Mouse (Mus musculus): ENCODE results near the gene Cdh18. TPM values are rescaled to one million over a fixed set of nuclear protein-coding genes. Genes with fewer than 3 reads are reported as not detected.
"Not testable (repeated sequence)": the region's sequence is repeated elsewhere in the genome, so short reads cannot be mapped to it uniquely, and the experiment has no call there.

Gene Cdh18
- polyA plus RNA-seq, 1 experiment from 2014 or later, result 0.26 TPM

DNA sequence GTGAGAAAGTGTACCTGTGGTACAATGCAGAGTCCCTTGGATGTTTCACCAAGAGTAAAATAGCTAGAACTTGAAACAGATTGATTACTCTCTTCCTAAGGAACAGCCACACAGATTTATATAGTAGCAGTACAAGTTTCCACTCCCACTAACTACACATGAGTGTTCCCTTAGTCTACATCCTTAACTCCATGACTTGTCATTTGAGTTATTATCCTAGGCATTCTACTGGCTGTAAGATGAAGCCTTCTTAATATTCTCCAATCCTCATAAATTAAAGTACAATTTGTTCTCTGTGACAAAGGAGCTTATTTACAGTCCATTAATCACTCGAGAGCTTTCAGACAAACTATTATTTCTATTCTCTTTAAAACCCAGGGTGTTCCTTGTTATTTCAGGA is 756.2 kb downstream of the Cdh18 start:
- H3K4me3 ChIP-seq, result no peak overlapping the region
- H3K9ac ChIP-seq, result no peak overlapping the region
- H3K9me3 ChIP-seq, result no peaks in the 10 kb centered on the region
- WGBS, result 73% methylated on average over 1 of the region's 1 CpGs
- no peak overlapping the region for H3K4me2 ChIP-seq
- no peaks in the 10 kb centered on the region for H3K4me1 ChIP-seq
- H3K27me3 ChIP-seq, result no peaks in the 10 kb centered on the region
- H3K27ac ChIP-seq, result no peak overlapping the region
- ATAC-seq (ENCODE audit: borderline replicate concordance, extremely low read depth, low FRiP score, low TSS enrichment), result no peak
- no peaks in the 10 kb centered on the region for H3K36me3 ChIP-seq

DNA sequence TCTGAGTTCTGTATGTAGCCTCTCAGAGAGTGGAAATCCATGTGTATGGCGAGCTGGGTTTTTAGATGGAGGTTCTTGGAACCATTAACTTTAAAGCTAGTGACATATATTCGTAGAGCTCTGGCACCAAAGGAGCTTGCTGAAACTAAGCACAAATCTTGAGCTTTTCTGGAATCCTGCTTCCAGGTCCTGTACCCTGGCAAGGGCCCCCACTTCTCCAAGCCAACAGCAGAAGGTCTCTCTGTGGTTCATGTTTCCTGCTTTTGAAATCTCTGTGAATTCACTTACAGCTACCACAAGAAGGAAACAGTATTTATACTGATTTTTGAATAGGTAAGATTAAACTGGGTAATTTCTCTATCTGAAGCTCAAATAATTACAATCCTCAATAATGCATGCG is 767.9 kb downstream of the Cdh18 start:
- H3K9ac ChIP-seq, result no peak overlapping the region
- H3K9me3 ChIP-seq, result no peaks in the 10 kb centered on the region
- no peak overlapping the region for H3K27ac ChIP-seq
- no peaks in the 10 kb centered on the region for H3K4me1 ChIP-seq
- H3K27me3 ChIP-seq, result no peaks in the 10 kb centered on the region
- H3K36me3 ChIP-seq, result no peaks in the 10 kb centered on the region
- no peak for ATAC-seq (ENCODE audit: borderline replicate concordance, extremely low read depth, low FRiP score, low TSS enrichment)
- no peak overlapping the region for H3K4me2 ChIP-seq
- H3K4me3 ChIP-seq, result no peak overlapping the region
- WGBS, result 77% methylated on average over 3 of the region's 3 CpGs

DNA sequence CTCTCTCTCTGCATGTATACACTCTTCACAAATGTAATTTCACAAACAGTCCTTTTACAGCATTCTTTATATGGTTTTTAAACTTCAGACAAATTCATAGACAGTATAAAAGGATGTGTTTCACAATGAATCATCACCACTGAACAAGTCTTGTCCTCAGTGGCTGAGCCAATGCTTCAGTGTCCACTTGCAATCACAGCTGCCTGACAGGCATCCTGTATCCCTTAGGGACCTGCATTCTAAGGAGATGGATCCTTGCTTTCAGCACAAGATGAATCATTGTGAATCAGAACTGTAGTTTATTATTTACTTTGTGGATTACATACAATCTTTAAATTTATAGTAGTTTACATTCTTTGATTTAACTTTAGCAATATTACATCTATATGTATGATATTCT is 768.6 kb downstream of the Cdh18 start:
- no peak overlapping the region for H3K4me2 ChIP-seq
- no peak for ATAC-seq (ENCODE audit: borderline replicate concordance, extremely low read depth, low FRiP score, low TSS enrichment)
- no peaks in the 10 kb centered on the region for H3K4me1 ChIP-seq
- H3K4me3 ChIP-seq, result no peak overlapping the region
- no peak overlapping the region for H3K27ac ChIP-seq
- H3K9me3 ChIP-seq, result no peaks in the 10 kb centered on the region
- no peaks in the 10 kb centered on the region for H3K36me3 ChIP-seq
- no peak overlapping the region for H3K9ac ChIP-seq
- H3K27me3 ChIP-seq, result no peaks in the 10 kb centered on the region

- ATAC-seq (ENCODE audit: borderline replicate concordance, extremely low read depth, low FRiP score, low TSS enrichment); H3K27me3 ChIP-seq; H3K9me3 ChIP-seq; H3K4me3 ChIP-seq; H3K9ac ChIP-seq; H3K4me1 ChIP-seq; H3K36me3 ChIP-seq; H3K27ac ChIP-seq; H3K4me2 ChIP-seq: not testable (repeated sequence)
- no CpG with 5 or more reads among the region's 4 CpGs for WGBS
Measured at GRCm38 (mm10) chr15:23340338-23340737, 791.5 kb downstream of the Cdh18 start.

DNA sequence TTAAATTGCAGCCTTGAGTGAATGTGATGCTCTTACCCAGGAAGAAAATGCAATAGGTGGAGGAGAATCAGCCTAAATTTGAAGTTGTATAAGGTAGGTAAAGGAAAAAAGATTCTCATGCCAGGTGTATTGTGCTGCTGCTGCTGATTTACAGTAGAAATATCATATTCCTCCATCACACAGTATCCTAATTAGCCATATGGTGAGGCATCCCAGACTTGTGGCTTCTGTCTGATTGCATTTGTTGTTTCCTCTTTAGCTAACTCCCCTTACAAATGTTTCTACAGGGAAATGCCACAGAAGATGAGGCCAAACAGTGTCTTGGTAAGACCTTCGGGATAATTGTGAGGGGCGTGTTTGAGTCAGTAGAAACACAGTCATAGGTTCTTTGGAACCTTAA is 802.3 kb downstream of the Cdh18 start:
- Histone ChIP-seq H3K4me2 (no peak overlapping the region), H3K4me1 (no peaks in the 10 kb centered on the region), H3K9ac (no peak overlapping the region), H3K4me3 (no peak overlapping the region), H3K27me3 (no peaks in the 10 kb centered on the region), H3K36me3 (no peaks in the 10 kb centered on the region), H3K27ac (no peak overlapping the region), H3K9me3 (no peaks in the 10 kb centered on the region)
- no peak for ATAC-seq (ENCODE audit: borderline replicate concordance, extremely low read depth, low FRiP score, low TSS enrichment)
- 83% methylated on average over 2 of the region's 2 CpGs for WGBS

- no peaks in the 10 kb centered on the region for H3K4me1 ChIP-seq
Measured at GRCm38 (mm10) chr15:23366325-23366724, 817.5 kb downstream of the Cdh18 start.

DNA sequence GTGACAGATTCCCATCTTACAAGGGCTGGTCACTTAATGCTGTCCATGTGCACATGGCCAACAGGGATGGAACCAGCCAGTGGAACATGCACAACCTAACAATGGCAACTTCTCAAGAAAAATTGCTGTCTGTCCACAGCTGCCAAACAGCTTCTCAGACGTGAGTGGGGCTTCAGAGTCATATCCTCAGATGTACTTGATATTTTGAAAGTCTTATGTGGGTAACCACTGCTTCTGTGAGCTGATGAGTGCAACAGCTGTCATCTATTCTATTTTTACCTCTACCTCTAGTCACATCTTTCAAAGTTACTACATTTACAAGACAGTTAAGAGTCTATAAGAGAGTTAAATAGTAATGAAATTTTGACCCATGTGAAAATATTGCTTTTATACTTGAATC is 818.9 kb downstream of the Cdh18 start:
- no peaks in the 10 kb centered on the region for H3K36me3 ChIP-seq
- H3K4me1 ChIP-seq, result no peaks in the 10 kb centered on the region
- no peaks in the 10 kb centered on the region for H3K9me3 ChIP-seq
- 63% methylated on average over 1 of the region's 1 CpGs for WGBS
- no peaks in the 10 kb centered on the region for H3K27me3 ChIP-seq
- H3K4me3 ChIP-seq, result no peak overlapping the region
- H3K4me2 ChIP-seq, result no peak overlapping the region
- H3K9ac ChIP-seq, result no peak overlapping the region
- no peak for ATAC-seq (ENCODE audit: borderline replicate concordance, extremely low read depth, low FRiP score, low TSS enrichment)
- no peak overlapping the region for H3K27ac ChIP-seq

More at GRCm38 (mm10) chr15:23366325-23366724, 817.5 kb downstream of the Cdh18 start:
- Histone ChIP-seq H3K9me3 (no peaks in the 10 kb centered on the region), H3K4me2 (no peak overlapping the region), H3K36me3 (no peaks in the 10 kb centered on the region), H3K27ac (no peak overlapping the region), H3K9ac (no peak overlapping the region), H3K4me3 (no peak overlapping the region), H3K27me3 (no peaks in the 10 kb centered on the region)
- ATAC-seq (ENCODE audit: borderline replicate concordance, extremely low read depth, low FRiP score, low TSS enrichment), result no peak
- WGBS, result 82% methylated on average over 3 of the region's 3 CpGs

DNA sequence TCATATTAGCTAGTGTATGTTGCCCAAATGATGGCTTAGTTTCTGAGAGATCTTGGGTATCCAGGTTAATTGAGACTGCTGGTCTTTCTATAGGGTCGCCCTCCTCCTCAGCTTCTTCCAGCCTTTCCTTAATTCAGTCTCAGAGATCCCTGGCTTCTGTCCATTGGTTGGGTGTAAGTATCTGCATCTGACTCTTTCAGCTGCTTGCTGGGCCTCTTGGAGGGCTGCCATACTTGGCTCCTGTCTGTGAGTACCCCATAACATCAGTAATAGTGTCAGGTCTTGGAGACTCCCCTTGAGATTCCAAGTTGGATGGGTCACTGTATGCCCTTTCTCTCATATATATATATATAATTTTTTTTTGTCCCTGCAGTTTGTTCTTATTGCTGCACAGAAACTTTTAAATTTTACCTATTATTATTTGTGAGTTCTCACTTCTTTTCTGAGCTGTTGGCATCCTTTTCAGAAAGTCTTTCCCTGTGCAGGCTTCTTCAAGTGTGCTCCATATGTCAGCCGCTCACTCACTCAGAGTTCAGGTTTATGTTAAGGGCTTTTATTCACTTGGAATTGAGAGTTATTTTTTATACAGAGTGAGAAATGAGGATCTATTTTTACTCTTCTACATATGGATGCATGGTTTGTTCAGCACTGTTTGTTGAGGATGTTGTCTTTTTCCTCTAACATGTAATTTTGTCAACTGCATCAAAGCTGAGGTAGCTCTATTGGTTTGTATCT is 829.4 kb downstream of the Cdh18 start:
- Histone ChIP-seq H3K4me1 (no peaks in the 10 kb centered on the region), H3K9me3 (no peaks in the 10 kb centered on the region), H3K27ac (no peak overlapping the region), H3K4me2 (no peak overlapping the region), H3K4me3 (no peak overlapping the region), H3K36me3 (no peaks in the 10 kb centered on the region), H3K9ac (no peak overlapping the region), H3K27me3 (no peaks in the 10 kb centered on the region)
- WGBS, result 85% methylated on average over 2 of the region's 2 CpGs
- ATAC-seq (ENCODE audit: borderline replicate concordance, extremely low read depth, low FRiP score, low TSS enrichment), result no peak

DNA sequence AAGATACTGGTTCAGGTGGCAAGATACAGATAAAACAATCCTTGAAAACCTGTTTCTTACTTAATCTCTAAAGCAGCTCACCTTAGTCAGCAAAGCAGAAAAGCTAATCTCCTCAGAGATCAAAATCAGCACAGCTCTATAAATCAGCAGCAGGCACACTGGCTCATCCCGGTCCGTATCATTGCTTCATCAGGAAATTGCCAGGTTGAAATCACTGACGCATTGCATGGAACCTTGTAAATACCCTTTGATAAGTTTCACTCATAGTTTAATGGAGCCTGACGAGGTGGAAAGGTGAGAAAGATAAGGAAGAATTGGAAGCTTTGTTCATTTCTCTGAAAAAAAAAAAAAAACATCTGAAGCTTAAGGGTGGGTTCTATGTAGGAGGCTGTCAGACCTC is 837.0 kb downstream of the Cdh18 start:
- Histone ChIP-seq H3K27me3 (no peaks in the 10 kb centered on the region), H3K36me3 (no peaks in the 10 kb centered on the region), H3K9me3 (no peaks in the 10 kb centered on the region), H3K4me1 (no peaks in the 10 kb centered on the region), H3K9ac (no peak overlapping the region), H3K27ac (no peak overlapping the region), H3K4me2 (no peak overlapping the region), H3K4me3 (no peak overlapping the region)
- WGBS, result 44% methylated on average over 4 of the region's 4 CpGs
- no peak for ATAC-seq (ENCODE audit: borderline replicate concordance, extremely low read depth, low FRiP score, low TSS enrichment)

GRCm38 (mm10) chr15:23396646-23397045 is 847.8 kb downstream of the Cdh18 start:
- no peak for ATAC-seq (ENCODE audit: borderline replicate concordance, extremely low read depth, low FRiP score, low TSS enrichment)
- Histone ChIP-seq H3K36me3 (no peaks in the 10 kb centered on the region), H3K4me3 (no peak overlapping the region), H3K9ac (no peak overlapping the region), H3K4me1 (no peaks in the 10 kb centered on the region), H3K27ac (no peak overlapping the region), H3K9me3 (no peaks in the 10 kb centered on the region), H3K27me3 (no peaks in the 10 kb centered on the region), H3K4me2 (no peak overlapping the region)

- 86% methylated on average over 2 of the region's 2 CpGs for WGBS
- no peak for ATAC-seq (ENCODE audit: borderline replicate concordance, extremely low read depth, low FRiP score, low TSS enrichment)
- no peaks in the 10 kb centered on the region for H3K4me1 ChIP-seq
Measured at GRCm38 (mm10) chr15:23403792-23404191, 855.0 kb downstream of the Cdh18 start.

DNA sequence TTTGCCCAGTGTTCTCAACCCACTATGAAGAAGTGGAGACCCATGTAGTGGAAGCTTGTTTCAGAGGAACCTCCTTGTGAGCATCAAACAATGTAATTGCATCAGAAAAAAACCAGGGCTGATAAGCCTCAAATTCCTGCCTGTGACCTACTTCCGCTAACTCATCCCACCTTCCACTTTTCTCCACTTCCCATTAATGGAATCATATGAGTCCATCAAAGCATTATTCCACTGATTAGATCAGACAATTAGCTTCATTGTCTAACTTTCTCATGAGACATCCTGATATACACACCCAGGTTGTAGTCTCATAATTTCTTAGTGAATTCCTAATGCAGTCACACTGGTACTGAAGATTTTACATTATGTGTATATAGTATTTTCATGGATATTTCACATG is 859.4 kb downstream of the Cdh18 start:
- 91% methylated on average over 1 of the region's 1 CpGs for WGBS
- H3K36me3 ChIP-seq, result no peaks in the 10 kb centered on the region
- H3K4me3 ChIP-seq, result no peak overlapping the region
- ATAC-seq (ENCODE audit: borderline replicate concordance, extremely low read depth, low FRiP score, low TSS enrichment), result no peak
- no peaks in the 10 kb centered on the region for H3K9me3 ChIP-seq
- H3K4me1 ChIP-seq, result no peaks in the 10 kb centered on the region
- H3K9ac ChIP-seq, result no peak overlapping the region
- H3K27me3 ChIP-seq, result no peaks in the 10 kb centered on the region
- H3K27ac ChIP-seq, result no peak overlapping the region
- no peak overlapping the region for H3K4me2 ChIP-seq

More at GRCm38 (mm10) chr15:23403792-23404191, 855.0 kb downstream of the Cdh18 start:
- H3K9me3 ChIP-seq, result no peaks in the 10 kb centered on the region
- H3K4me2 ChIP-seq, result no peak overlapping the region
- no peaks in the 10 kb centered on the region for H3K27me3 ChIP-seq
- no peaks in the 10 kb centered on the region for H3K36me3 ChIP-seq
- H3K9ac ChIP-seq, result no peak overlapping the region
- H3K27ac ChIP-seq, result no peak overlapping the region
- no peak overlapping the region for H3K4me3 ChIP-seq
